Mouse (Mus musculus) cerebellum, adult 18-20 months (tissue): Measurements from ENCODE around the gene Oat.

Experiments
- DNase-seq, 2 experiments: peaks; one replicate each; pipeline ENCODE4 v3.0.0; 2021

Gene Oat

GRCm38 (mm10) chr7:132576116-132576650 lies at the start of gene Oat:
Gene Oat (minus strand): TSS chr7:132576398.
- DNase-seq = peak; percentile 92 to 96

- DNase-seq = no peak
These were observed 48.0 kb upstream of the Oat start for GRCm38 (mm10) chr7:132624161-132624560.

GRCm38 (mm10) chr7:132619975-132620918 lies 44.0 kb upstream of the Oat start:
- DNase-seq = no peak

- no peak for DNase-seq
These were observed 43.4 kb upstream of the Oat start for GRCm38 (mm10) chr7:132619549-132619948.

DNA sequence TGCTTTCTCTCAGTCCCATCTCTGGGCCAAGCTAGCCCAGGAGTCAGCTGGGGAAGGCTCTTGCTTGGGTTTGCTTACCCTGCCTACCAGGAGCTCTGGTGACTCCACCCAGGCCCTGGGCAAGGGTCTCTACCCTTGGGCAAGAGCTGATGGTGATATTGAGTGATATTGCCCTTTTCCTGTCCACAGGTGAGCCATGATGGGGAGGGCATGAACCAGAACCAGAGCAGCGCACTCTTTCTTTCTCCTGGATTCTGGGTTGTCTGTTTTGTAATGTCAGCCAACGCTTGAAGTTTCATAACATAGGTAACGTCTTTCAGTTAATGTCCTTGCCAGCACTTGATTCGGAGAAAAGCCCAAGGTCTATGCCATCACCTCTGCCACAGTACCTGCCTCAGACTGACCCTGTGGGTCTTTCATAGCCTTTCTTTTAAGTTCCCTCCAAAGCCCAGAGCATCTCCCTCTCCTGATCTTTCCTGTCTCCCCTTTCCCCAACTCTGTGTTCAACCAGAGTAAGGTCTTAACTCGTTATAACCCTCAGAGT lies 40.9 kb upstream of the Oat start:
- DNase-seq = no peak

- DNase-seq = no peak
These were observed 40.2 kb upstream of the Oat start for GRCm38 (mm10) chr7:132616391-132616790.

DNA sequence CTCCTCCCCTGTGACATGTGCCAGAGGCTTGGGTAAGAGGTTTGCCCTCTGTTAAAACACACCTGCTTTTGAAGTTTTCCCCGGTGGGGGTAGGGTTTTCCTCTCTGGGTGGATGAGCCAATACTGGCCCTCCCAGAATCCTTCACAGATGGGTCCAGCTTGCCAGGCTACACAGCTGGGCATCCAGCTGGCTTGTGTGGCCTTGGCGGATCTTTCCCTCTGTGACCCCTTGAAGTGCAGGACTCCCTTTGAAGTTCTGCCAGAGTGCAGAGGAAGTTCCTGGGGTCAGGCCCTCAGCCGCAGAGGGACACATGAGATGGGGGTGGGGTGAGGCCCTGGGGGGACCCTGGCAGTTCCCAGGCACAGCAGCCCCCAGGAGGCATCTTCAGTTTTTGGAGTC lies 39.1 kb upstream of the Oat start:
- no peak for DNase-seq

DNA sequence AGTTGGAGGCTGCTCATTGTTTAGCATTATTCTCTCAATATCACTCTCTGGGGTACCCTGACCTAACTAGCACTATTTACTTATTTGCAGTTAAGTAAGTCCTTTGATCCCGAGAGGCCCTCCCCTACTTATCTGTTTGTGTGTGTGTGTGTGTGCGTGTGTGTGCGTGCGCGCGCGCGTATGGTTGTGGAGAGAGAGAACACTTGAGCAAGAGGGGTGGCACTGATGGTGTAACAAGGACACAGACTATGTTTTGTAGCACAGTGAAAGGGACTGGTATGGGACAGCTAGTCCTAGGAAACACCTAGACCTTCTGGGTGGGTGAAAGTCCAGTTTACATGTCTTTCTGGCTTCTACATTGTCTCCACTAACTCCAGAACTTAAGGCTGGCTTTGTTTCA lies 35.3 kb upstream of the Oat start:
- no peak for DNase-seq

DNA sequence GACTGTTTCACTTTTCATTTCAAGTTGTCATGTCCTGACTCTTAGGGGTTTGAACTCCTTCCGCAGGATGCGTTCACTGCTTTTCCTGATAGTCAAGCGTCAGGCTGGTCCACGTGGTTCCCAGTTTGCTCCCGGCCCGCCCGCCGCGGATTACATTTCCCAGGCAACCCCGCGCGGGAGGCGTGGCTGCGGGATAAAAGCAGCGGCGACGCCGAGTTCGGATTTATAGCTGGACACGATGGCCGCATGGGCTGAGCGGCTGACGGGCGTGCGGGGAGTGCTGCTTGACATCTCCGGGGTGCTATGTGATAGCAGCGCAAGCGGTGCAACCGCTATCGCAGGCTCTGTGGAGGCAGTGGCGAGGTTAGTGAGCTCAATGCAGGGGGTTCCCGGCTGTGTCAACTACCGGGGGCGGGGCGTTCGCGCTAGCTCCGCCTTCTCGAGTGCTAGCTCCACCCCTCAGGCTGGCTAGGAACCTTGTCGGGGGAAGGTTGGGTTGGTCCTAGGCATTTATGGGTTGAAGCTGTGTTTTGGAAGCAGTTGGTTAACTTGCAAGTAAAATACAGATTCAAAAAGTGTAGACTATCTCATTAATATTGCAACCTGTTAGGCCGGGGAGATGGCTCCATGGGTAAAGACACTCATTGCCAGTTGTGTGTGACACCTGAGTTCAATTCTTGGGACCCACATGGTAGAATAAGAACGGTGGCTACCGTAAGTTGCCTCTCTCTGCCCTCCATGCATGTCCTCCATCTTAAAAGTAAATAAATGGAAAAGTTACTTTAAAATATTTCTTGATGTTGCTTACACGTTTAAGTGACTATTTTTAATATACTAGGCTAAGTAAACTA lies 34.5 kb upstream of the Oat start, which contains the start of gene Lhpp:
Gene Lhpp, plus strand, starts transcription at position 171 of the 851 bp plus-strand sequence.
- peak; percentile 66 to 70 for DNase-seq

DNA sequence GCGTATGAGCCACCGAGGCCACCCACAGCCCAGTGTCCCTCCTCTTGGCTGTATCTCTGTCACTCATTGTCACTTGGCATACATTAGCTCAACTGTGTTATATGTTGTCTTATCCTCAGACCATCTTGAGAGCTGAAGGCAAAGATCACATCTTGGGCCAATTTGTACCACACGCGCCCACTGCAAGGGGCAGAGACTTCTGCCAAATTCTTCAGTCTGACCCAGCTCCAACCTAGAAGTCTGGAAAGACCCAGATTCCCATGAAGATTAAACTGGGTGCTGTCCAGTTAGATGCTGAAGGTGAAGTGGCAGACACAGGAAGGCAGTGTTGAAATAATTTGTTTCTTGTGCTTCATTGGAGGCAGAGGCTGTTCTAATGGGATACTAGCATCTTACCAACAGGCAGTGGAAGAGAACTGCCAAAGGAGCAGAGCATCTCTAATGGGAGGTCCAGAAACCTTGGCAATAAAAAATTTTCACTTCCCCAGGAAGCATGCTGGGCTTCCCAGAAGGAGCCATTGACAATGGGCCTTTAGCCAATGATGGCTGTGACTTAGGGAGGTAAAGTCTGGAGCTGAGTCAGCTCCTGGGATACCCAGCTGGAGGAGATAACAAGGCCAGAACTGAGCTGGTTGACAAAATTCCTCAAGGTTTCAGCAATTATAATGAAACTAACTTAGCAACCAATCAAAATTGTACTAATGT lies 32.3 kb upstream of the Oat start:
- DNase-seq = peak in 1 of 2 experiments; percentile 13

DNA sequence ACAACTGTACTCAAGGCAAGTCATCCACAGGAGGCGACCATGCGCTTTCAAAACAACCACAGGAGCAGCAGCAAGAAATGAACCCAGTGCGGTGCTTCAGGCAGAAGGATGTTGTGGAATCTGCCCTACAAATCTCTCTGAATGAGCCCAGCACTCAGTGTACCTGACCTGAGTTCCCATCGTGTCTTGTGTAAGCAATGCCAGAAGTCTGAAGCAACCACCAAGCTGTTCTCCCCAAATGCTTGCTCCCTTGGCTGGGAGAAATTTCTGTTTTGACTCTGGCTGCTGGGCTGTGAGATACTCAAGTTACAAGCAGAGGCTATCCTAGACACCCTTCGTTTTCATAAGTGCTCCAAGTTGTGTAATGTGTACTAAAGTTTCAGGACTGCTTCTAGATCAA lies 29.5 kb upstream of the Oat start:
- no peak for DNase-seq

DNA sequence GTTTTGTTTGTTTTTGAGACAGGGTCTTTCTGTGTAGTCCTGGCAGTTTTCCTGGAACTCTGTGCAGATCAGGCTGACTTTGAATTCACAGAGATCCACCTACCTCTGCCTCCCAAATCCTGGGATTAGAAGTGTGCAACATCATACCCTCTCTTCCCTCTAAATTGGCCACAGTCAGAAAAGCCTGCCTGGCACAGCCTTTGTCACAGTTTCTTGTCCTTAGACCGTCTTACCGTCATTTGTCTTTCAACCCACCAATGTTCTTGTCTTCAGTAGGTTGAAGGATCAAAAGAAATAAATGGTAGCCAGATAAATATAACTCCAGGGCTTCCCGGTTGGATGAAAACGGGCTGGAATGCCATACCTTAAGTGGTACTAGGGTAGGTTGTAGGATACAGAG lies 28.5 kb upstream of the Oat start:
- no peak for DNase-seq

DNA sequence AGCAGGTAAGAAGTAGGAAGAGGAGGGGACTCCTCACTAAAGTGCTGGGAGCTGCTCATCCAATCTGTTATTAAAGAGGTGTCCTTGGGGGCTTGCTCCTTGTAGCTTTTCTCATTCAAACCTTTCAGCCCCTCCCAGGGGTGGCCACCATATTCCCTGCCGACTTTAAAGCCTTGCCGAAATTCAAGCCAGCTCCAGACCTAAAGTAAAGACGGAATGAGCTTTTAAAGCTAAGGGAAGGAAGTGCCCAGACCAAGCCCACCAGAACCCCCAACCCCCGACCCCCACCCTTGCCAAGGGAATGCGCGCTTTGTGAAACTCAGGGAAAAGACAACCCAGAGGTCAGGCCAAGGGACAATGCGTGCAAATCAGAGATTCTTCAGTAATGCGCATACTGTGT lies 24.7 kb upstream of the Oat start:
- DNase-seq = no peak

DNA sequence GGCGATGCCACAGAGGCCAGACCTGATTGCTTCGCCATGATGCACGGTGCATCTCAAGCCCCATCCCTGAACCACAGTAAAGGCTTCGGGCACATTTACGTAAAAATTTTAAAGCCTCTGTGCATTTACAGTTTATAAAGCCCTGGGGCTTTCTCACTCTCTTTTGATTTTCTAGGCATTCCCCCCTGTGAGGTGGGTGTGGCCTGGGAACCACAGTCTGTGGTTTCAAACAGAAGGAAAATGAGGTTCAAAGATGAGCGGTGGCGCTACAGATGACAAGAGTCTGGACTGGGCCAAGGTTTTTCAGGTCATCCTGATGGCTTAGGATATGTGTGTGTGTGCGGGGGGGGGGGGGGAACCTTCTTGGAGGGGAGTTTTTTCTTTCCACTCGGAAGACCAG lies 23.8 kb upstream of the Oat start:
- no peak for DNase-seq

- no peak for DNase-seq
These were observed 23.1 kb upstream of the Oat start, which contains the start of gene Nkx1-2 for GRCm38 (mm10) chr7:132599071-132599975. Gene Nkx1-2 (minus strand): TSS chr7:132599637.

DNA sequence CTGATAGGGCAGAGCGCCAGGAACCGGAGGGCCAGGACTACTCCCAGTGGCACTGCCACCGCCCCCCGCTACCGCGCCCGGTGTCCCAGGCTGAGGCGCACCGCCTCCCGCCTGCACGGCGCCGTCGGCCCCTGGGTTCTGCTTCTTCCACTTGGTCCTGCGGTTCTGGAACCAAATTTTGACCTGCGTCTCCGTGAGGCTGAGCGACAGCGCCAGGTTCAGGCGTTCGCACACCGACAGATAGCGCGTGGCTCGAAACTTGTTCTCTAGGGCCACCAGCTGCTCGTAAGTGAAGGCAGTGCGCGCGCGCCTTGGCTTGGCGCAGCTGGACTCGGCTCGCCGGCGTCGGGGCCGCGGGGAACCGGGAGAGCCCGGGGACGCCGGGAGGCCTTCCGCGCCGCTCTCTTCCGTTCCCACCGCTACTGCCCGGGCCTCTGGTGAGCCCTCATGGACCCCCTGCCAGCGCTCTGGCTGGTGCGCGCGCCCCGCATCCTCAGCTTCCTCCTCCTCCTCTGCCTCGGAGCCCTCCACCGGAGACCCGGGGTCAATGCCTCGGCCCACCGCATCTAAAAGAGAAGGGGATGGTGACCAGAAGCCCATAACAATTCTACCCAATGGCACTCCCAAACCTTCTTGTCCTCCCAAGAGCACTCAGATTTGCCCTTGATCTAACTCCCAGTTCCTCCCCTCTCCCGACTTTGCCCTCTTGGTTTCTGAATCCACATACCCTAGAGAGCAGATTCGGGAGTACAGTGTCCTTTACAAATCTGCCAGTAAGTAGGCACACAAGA lies 21.2 kb upstream of the Oat start:
- DNase-seq = no peak

DNA sequence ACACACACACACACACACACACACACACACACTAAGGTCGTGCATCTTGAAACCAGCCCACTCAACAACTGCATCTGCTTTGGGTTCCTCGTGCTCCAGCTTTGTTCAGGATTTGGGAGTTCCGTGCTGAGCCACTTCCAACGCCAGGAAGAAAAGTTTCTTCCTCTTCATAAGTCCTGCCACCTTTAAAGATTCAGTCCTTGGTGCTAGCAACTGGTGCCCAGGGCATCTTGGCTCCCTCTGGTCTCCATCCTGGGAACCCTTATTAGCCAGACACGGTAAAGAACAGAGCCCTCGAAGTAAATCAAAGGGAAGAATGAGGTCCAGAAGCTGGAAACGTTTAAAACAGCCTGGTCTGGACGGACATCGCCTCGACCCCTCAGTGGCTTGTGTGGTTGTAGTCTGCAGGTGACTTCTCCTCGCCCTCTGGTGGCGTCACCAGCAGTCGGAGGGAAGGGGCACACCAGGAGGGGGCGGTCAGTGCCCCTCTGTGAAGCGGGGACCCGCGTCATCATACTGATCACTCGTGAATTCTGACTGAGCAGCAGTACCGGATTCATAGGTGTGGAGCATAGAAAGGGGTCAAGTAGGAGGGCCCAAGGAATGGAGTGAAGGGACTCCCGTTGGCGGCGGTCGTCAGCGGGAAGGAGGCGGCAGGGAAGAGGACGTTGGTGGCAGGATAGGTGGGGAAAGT lies 20.5 kb upstream of the Oat start:
- DNase-seq = no peak

- DNase-seq = no peak
These were observed 19.6 kb upstream of the Oat start for GRCm38 (mm10) chr7:132595787-132596186.

DNA sequence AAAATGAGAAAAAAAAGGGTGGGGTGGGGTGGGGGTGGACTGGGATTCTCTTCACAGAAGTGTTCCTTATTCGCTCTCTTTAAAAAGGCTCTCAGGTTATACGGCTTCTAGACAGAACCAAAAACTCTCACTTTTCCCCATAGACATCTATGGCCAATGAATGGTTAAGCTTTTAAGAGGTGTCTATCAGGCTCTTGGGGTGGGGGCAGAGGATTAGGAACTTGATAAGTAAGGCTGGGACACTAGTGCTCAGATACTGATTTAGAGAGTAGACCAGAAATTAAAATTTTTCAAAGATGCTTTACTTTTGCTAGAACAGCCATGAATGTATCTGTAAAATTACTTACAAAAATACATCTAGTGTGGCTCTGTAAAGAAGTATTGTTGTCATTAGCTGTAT lies 18.1 kb upstream of the Oat start:
- DNase-seq = no peak

GRCm38 (mm10) chr7:132593762-132594161 lies 17.6 kb upstream of the Oat start:
- DNase-seq = no peak
